Mouse (Mus musculus): ENCODE results near the gene Ablim1.

GRCm38 (mm10) chr19:57219758-57220157 is 95.0 kb downstream of the Ablim1 start:
- TF ChIP-seq EP300 (optimal IDR thresholded peaks at IDR 0.05), result no peak
- no peak for TF ChIP-seq CTCF (IDR thresholded peaks at IDR 0.05; ENCODE audit: low read depth)

Data from stomach, postnatal 0 days (tissue).